Mouse (Mus musculus) right cerebral cortex, postnatal 25 days (tissue): ENCODE measurements at regions not wholly inside any gene's neighbourhood (a gene's known extent, or its start where the extent isn't known, plus 50 kb on each side); places are given as distances from the start of the nearest gene placed in this dataset.
A peak's percentile ranks its signal among the peaks of the same experiment; 100 is the strongest.

Source experiments
- DNase-seq: peaks from one replicate; pipeline ENCODE4 v3.0.0; 2022

- DNase-seq, result no peak
Observed at GRCm38 (mm10) chr10:9055274-9055673, 169.4 kb upstream of the Sash1 start.

- DNase-seq, result no peak
Observed at GRCm38 (mm10) chr10:9053371-9053770, 167.5 kb upstream of the Sash1 start.

DNA sequence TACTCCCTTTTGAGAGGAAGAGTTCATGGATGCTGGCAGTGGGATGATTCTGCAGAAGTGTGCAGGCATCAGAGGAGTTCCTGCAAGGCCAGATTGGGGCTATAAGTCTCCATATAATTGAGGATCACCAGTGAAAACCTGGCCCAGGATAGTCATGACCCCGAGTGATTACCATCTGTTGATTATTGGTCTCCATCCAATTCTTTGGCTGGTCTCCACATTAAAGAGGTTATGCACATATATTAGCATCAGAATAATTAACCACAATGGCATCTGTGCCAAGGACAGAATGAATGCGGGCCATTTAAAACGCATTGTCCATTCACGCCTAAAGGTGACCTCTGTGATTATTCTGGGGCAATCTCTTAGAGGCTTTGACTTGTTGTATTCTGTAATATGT is 161.5 kb upstream of the Sash1 start:
- no peak for DNase-seq

- DNase-seq, result no peak
Observed at GRCm38 (mm10) chr10:9044746-9045370, 159.0 kb upstream of the Sash1 start.

- no peak for DNase-seq
Observed at GRCm38 (mm10) chr10:9043507-9043906, 157.6 kb upstream of the Sash1 start.

DNA sequence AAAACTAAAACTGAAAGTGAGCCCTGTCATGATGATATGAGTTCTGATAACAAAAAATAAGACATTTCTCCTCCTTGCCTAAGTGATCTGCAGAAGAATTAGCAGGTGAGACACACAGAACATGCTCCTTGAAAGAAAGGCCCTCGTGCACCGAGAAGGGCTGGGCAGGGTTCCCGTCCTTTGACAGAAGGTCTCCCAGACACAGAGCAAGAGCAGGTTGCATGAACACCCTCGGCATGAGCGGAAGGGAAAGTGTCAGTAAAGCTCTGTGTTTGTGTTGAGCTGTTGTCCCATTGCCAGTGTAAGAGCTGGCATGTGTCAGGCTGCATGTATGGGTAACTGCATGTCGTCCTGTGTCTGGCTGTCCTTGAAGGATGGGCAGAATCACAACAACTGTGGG is 144.6 kb upstream of the Sash1 start:
- DNase-seq, result no peak

GRCm38 (mm10) chr10:9029506-9029905 is 143.6 kb upstream of the Sash1 start:
- DNase-seq, result no peak

- DNase-seq, result no peak
Observed at GRCm38 (mm10) chr10:9027070-9027807, 141.4 kb upstream of the Sash1 start.

GRCm38 (mm10) chr10:9014810-9015505 is 129.1 kb upstream of the Sash1 start:
- no peak for DNase-seq

DNA sequence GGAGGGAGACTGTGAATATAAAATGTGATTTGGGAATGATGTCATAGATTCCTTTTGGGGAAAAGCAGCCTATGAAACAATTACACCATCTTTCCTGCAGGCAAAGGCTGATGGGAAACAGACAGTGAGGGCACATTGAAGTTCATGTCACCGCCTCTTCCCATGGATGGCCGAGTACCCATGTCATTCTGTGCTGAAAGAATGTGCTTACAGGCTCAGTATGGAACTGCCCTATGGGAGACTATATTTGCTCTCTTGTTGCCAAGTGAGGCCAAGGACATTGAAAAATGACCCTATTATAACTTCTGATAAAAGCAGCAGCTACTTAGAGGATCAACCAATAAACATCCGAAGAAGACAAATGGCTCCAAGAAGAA is 127.7 kb upstream of the Sash1 start:
- no peak for DNase-seq

DNA sequence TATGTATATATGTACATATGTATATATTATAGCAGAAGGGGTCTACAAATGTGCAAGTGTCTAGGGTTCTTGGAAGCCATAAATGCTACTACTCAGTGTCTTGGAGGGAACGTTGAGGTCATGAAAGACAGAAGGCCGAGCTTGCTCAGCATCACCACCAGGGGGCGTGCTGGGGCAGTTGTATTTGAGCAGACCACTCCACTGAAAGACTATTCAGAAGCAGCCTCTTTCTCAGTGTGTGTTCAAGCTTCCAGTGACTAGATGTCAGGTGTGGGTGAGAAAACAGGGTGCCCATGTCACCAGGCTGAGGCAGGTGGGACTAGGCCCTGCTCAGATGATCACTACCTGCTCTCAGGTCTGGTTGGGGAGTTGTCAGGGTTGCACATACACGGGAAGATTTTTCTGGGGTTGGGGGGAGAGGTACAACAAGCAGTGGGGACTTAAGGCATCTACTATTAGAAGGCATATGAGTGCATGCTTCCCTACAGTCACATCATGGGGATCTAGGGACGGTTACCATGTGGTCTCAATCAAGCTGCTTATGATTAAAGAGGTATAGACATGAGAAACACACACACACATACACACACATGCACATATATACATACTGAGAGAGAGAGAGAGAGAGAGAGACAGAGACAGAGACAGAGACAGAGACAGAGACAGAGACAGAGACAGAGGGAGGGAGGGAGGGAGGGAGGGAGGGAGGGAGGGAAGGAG is 127.1 kb upstream of the Sash1 start:
- DNase-seq, result peak; percentile 58

DNA sequence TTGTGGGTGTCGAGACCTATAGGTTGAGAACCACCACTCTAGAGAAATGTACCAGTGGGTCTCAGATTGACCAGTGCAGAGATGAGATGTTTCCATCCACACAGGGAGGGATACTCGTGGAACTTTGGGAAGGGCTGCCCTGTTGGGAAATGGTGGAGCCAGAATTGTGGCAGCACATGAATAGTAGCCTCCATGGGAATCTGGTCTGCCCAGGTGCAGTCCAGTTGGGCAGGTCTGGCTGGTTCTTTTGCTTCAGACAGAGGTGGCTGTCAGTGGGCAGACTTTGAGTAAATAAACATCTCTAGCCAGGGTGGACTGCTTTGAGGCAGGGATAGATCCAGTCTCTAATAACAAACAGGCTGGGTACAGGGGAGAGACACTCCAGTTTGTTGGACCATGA is 126.0 kb upstream of the Sash1 start:
- DNase-seq, result no peak

DNA sequence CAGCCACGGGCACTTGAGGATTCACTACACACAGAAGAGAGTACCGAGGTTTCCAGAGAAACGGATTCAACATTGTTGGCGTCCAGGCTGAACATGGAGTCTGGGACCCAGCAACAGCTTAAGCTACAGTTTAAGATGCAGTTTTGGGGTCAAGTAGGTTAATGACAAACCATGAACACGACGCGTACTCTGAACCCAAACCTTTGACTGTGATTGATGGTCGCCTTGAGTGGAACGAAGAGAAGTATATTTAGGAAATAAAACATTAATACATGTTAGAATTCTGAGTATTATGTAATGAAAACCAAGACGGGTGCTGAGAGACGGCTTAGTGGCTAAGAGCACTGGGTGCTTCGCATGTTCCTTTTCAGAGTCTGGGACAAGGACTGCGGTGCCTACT is 124.3 kb upstream of the Sash1 start:
- DNase-seq, result no peak

- DNase-seq, result no peak
Observed at GRCm38 (mm10) chr10:9005140-9005909, 119.5 kb upstream of the Sash1 start.

DNA sequence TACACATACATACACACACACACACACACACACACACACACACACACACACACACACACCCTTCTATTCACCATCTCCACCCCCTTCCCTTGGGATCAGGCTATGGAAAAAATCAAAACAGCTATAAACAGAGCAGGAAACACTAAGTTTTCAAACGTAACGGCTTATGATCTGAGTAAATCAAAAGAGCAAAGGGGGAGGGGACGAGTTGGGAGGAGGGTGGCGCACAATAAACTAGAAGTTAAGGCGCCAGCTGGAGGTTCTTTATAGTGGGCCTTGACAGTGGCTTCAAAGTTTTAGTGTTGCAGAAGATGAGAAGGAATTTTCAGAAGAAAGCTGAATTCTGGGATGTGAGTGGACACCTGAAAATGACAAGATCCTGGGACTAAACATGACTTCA is 116.4 kb upstream of the Sash1 start:
- no peak for DNase-seq

DNA sequence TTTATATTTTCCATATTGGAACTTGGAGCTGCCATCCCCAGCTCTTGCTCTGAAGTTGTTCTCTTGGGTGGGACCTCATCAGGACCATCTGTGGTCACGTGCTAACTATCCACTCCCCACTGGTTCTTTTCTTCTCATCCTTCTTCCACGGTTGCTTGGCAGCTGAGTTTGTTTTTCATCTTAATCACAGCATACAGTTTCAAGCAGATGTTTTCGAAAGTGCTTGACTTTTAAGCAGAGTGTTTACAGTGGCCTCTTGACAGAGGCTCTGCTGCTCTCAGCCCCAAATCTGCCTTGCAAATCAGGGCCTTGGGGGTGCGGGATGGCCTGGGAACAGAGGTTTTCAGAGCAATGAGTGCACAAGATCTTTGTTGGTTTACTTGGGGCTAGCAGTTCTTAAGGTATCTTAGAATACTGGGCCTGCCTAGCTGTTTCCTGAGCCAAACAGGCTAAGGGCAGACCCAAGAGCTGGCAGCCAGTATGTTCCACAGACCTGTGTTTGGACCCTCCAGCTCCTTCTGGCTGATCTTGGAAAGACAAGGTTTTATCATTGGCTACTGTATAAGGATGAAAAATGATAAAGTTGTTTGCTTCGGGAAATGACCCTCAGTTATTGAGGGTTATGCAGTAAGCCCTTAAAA is 113.0 kb upstream of the Sash1 start:
- no peak for DNase-seq

GRCm38 (mm10) chr10:8998356-8998755 is 112.5 kb upstream of the Sash1 start:
- DNase-seq, result no peak

DNA sequence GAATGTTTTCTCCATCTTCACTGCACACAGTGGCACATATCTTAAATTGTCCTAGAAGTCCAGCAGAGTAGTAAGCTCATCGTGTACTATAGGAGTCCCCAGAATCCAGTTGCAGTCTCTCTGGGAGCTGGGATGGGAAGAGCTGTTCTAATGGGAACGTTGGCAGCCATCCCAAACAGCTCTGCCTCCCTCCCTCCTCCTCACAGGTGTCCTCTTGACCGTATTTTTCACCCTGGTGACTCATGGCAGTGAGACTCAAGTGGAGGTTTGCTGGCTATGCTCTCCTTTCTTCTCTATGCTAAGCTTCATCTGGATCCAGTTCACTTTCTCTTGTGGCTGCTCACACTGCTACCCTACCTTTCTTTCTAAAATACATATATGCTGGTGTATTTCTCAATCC is 109.2 kb upstream of the Sash1 start:
- no peak for DNase-seq

- DNase-seq, result no peak
Observed at GRCm38 (mm10) chr10:8986339-8986738, 100.5 kb upstream of the Sash1 start.

GRCm38 (mm10) chr10:8983347-8983746 is 97.5 kb upstream of the Sash1 start:
- DNase-seq, result no peak

DNA sequence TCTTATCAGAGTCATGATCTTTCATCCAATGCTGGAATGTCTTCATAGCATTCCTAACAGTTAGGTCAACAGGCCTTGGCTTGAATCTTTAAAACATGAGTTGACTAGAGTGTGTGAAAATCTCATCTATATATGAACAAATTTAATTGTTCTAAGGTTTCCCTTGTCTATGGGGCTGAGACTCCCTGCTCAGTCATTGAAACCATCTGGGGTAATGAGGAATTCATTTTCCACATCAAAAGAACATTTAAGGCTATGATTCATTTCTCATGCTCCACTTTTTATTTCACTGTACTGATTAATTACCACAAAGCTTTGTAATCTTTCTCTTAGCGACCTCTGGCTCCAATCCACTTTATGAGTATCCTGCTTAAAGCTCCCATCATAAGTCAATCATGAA is 94.7 kb upstream of the Sash1 start:
- DNase-seq, result no peak

DNA sequence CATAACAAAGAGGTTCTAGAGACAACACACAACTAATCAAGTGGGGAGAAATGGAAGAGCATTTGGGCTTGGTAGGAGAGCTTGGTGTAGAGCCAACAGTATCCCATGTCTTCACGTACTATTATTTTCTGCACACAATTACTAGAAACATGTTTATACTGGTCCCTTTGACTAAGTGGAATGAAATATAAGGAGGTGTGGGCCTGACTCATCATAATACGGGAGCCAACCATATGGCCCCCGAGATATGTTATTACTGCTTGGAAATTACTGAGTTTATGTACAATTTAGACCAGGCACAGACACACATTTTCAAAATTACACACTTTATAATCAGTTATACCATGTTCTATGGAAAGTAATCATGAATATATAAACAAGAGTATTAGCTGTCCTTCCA is 92.7 kb upstream of the Sash1 start:
- DNase-seq, result no peak
